Mouse (Mus musculus): ENCODE results near the gene Gtf2a2. TPM values are rescaled to one million over a fixed set of nuclear protein-coding genes. Genes with fewer than 3 reads are reported as not detected.

Gene Gtf2a2
- polyA plus RNA-seq, 1 experiment from 2014 or later = 151 TPM

- ATAC-seq = peak; percentile 76
Observed at GRCm38 (mm10) chr9:70069961-70070435, 57.6 kb downstream of the Gtf2a2 start.

DNA sequence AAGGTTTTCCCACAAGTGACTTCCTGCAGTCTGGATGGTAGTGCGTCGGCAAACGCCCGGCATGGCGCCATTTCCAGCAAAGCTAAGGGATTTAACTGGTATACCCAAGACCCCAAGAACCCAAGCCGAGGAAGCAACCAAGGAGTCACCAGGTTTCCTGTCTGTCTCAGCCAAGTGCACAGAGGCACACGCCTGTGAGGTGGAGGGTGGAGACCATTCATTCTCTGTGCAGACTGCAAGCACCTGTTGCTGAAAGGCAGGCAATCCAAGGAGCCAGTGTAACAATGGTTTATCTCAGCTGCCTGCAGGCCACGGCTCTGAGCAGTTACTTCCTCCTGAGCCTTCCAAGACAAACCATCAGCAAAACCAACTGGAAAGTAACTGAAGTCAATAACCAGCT lies 60.0 kb downstream of the Gtf2a2 start:
- Histone ChIP-seq H3K9me3 (ENCODE audit: control insufficient read depth, low read length) (no peaks in the 10 kb centered on the region), H3K36me3 (ENCODE audit: control insufficient read depth, insufficient read depth, low read length) (no peaks in the 10 kb centered on the region), H3K9ac (ENCODE audit: low read depth, low read length) (no peak overlapping the region), H3K4me2 (ENCODE audit: low read depth, low read length) (no peak overlapping the region), H3K27ac (ENCODE audit: low read length) (no peak overlapping the region), H3K4me3 (ENCODE audit: low read length) (no peak overlapping the region), H3K27me3 (replicated peaks; ENCODE audit: control insufficient read depth, insufficient read depth, low read length) (no peaks in the 10 kb centered on the region), H3K4me1 (ENCODE audit: control insufficient read depth, insufficient read depth, low read length) (peaks cover 9% of the 10 kb centered on the region)
- peak; percentile 49; the same call in 1 of the 2 replicates for ATAC-seq
- 75% methylated on average over 8 of the region's 8 CpGs for WGBS

More at GRCm38 (mm10) chr9:70069961-70070435, 57.6 kb downstream of the Gtf2a2 start:
- no peak overlapping the region for H3K4me3 ChIP-seq (ENCODE audit: low read length)
- no peak overlapping the region for H3K9ac ChIP-seq (ENCODE audit: low read depth, low read length)
- H3K27ac ChIP-seq (ENCODE audit: low read length) = peak overlapping the region; percentile 26; the same call in 1 of the 2 replicates
- no peaks in the 10 kb centered on the region for H3K36me3 ChIP-seq (ENCODE audit: control insufficient read depth, insufficient read depth, low read length)
- no peak overlapping the region for H3K4me2 ChIP-seq (ENCODE audit: low read depth, low read length)
- H3K9me3 ChIP-seq (ENCODE audit: control insufficient read depth, low read length) = no peaks in the 10 kb centered on the region
- WGBS = 34% methylated on average over 8 of the region's 8 CpGs
- H3K27me3 ChIP-seq (replicated peaks; ENCODE audit: control insufficient read depth, insufficient read depth, low read length) = no peaks in the 10 kb centered on the region
- peaks cover 9% of the 10 kb centered on the region for H3K4me1 ChIP-seq (ENCODE audit: control insufficient read depth, insufficient read depth, low read length)

Other genes starting within 250 kb of the Gtf2a2 start
- 54.9 and 60.0 TPM in 2 replicates for gene Bnip2, start 23.1 kb upstream of the Gtf2a2 start, polyA plus RNA-seq (2015; fragmentation: Nextera tagmentation; extraction: Ambion mirVana)
- 12.7 and 13.0 TPM in 2 replicates for gene Gcnt3, start 25.5 kb downstream of the Gtf2a2 start, polyA plus RNA-seq (2015; fragmentation: Nextera tagmentation; extraction: Ambion mirVana)
- gene Fam81a, start 130.0 kb downstream of the Gtf2a2 start, polyA plus RNA-seq (2015; fragmentation: Nextera tagmentation; extraction: Ambion mirVana) = 4.8 and 5.3 TPM in 2 replicates
- 18.2 and 19.5 TPM in 2 replicates for gene Myo1e, start 194.8 kb downstream of the Gtf2a2 start, polyA plus RNA-seq (2015; fragmentation: Nextera tagmentation; extraction: Ambion mirVana)